Mouse (Mus musculus): ENCODE measurements around the gene Ldlrad1. TPM values are rescaled to one million over a fixed set of nuclear protein-coding genes. Genes with fewer than 3 reads are reported as not detected.

Gene Ldlrad1
- polyA plus RNA-seq, 1 experiment, result not detected

- no peak overlapping the region for H3K4me2 ChIP-seq (ENCODE audit: low read depth)
- peaks cover 10% of the 10 kb centered on the region for H3K36me3 ChIP-seq (ENCODE audit: control insufficient read depth, insufficient read depth)
Observed at GRCm38 (mm10) chr4:107243365-107244333, 34.7 kb downstream of the Ldlrad1 start.

GRCm38 (mm10) chr4:107245368-107245767 lies 36.4 kb downstream of the Ldlrad1 start:
- no peak for TF ChIP-seq TCF12 (IDR thresholded peaks at IDR 0.05; ENCODE audit: insufficient read depth, poor library complexity, severe bottlenecking)
- TF ChIP-seq REST (IDR thresholded peaks at IDR 0.05; ENCODE audit: insufficient read depth, insufficient read length), result no peak
- TF ChIP-seq MYOG (IDR thresholded peaks at IDR 0.05; ENCODE audit: control insufficient read depth in 1 of 3, insufficient read depth in 1 of 3, insufficient read length in 2 of 3, low read depth in 2 of 3), result no peak
- no peak for TF ChIP-seq USF1 (IDR thresholded peaks at IDR 0.05; ENCODE audit: low read depth)
- no peak for TF ChIP-seq E2F4 (IDR thresholded peaks at IDR 0.05; ENCODE audit: insufficient read depth)
- TF ChIP-seq POLR2AphosphoS2 (IDR thresholded peaks at IDR 0.05; ENCODE audit: insufficient read length, low read depth), result no peak
- no peak for TF ChIP-seq MYOD1 (IDR thresholded peaks at IDR 0.05; ENCODE audit: control insufficient read depth in 1 of 3, insufficient read length in 2 of 3, low read depth in 2 of 3)
- TF ChIP-seq POLR2A (IDR thresholded peaks at IDR 0.05; ENCODE audit: insufficient read length, low read depth), result no peak
- TF ChIP-seq CEBPB (IDR thresholded peaks at IDR 0.05; ENCODE audit: insufficient read depth, poor library complexity, severe bottlenecking), result no peak
- TF ChIP-seq MAX (IDR thresholded peaks at IDR 0.05; ENCODE audit: low read depth), result no peak
- no peak for TF ChIP-seq SRF (IDR thresholded peaks at IDR 0.05; ENCODE audit: control insufficient read depth, insufficient read length, low read depth)
- no peak for TF ChIP-seq TCF3 (IDR thresholded peaks at IDR 0.05; ENCODE audit: insufficient read length, low read depth)
- Histone ChIP-seq H3K27me3 (ENCODE audit: control insufficient read depth, insufficient read depth, insufficient read length) (no peaks in the 10 kb centered on the region), H3K4me2 (ENCODE audit: low read depth) (no peak overlapping the region), H3ac (ENCODE audit: control insufficient read depth, insufficient read length) (no peak overlapping the region), H3K4me3 (no peak overlapping the region), H3K79me2 (ENCODE audit: control insufficient read depth, insufficient read depth) (peaks cover 12% of the 10 kb centered on the region), H3K36me3 (ENCODE audit: control insufficient read depth, insufficient read depth) (peaks cover 8% of the 10 kb centered on the region)

More at GRCm38 (mm10) chr4:107243365-107244333, 34.7 kb downstream of the Ldlrad1 start:
- Histone ChIP-seq H3ac (ENCODE audit: control insufficient read depth, insufficient read length) (no peak overlapping the region), H3K27me3 (ENCODE audit: control insufficient read depth, insufficient read depth, insufficient read length) (no peaks in the 10 kb centered on the region), H3K4me3 (no peak overlapping the region), H3K79me2 (ENCODE audit: control insufficient read depth, insufficient read depth) (no peaks in the 10 kb centered on the region)
- TF ChIP-seq POLR2AphosphoS2 (IDR thresholded peaks at IDR 0.05; ENCODE audit: insufficient read length, low read depth) (no peak), MYOD1 (IDR thresholded peaks at IDR 0.05; ENCODE audit: control insufficient read depth in 1 of 3, insufficient read length in 2 of 3, low read depth in 2 of 3) (no peak), SRF (IDR thresholded peaks at IDR 0.05; ENCODE audit: control insufficient read depth, insufficient read length, low read depth) (no peak), MYOG (IDR thresholded peaks at IDR 0.05; ENCODE audit: control insufficient read depth in 1 of 3, insufficient read depth in 1 of 3, insufficient read length in 2 of 3, low read depth in 2 of 3) (no peak), USF1 (IDR thresholded peaks at IDR 0.05; ENCODE audit: low read depth) (no peak), TCF12 (IDR thresholded peaks at IDR 0.05; ENCODE audit: insufficient read depth, poor library complexity, severe bottlenecking) (no peak), E2F4 (IDR thresholded peaks at IDR 0.05; ENCODE audit: insufficient read depth) (no peak)

GRCm38 (mm10) chr4:107246040-107246439 lies 37.1 kb downstream of the Ldlrad1 start:
- Histone ChIP-seq H3ac (ENCODE audit: control insufficient read depth, insufficient read length) (no peak overlapping the region), H3K4me3 (no peak overlapping the region), H3K27me3 (ENCODE audit: control insufficient read depth, insufficient read depth, insufficient read length) (no peaks in the 10 kb centered on the region), H3K4me2 (ENCODE audit: low read depth) (no peak overlapping the region), H3K36me3 (ENCODE audit: control insufficient read depth, insufficient read depth) (peaks cover 8% of the 10 kb centered on the region), H3K79me2 (ENCODE audit: control insufficient read depth, insufficient read depth) (peaks cover 12% of the 10 kb centered on the region)
- TF ChIP-seq SRF (IDR thresholded peaks at IDR 0.05; ENCODE audit: control insufficient read depth, insufficient read length, low read depth) (no peak), E2F4 (IDR thresholded peaks at IDR 0.05; ENCODE audit: insufficient read depth) (no peak), TCF12 (IDR thresholded peaks at IDR 0.05; ENCODE audit: insufficient read depth, poor library complexity, severe bottlenecking) (no peak), POLR2AphosphoS2 (IDR thresholded peaks at IDR 0.05; ENCODE audit: insufficient read length, low read depth) (no peak), TCF3 (IDR thresholded peaks at IDR 0.05; ENCODE audit: insufficient read length, low read depth) (no peak), MAX (IDR thresholded peaks at IDR 0.05; ENCODE audit: low read depth) (no peak), MYOG (IDR thresholded peaks at IDR 0.05; ENCODE audit: control insufficient read depth in 1 of 3, insufficient read depth in 1 of 3, insufficient read length in 2 of 3, low read depth in 2 of 3) (no peak), REST (IDR thresholded peaks at IDR 0.05; ENCODE audit: insufficient read depth, insufficient read length) (no peak), MYOD1 (IDR thresholded peaks at IDR 0.05; ENCODE audit: control insufficient read depth in 1 of 3, insufficient read length in 2 of 3, low read depth in 2 of 3) (no peak), USF1 (IDR thresholded peaks at IDR 0.05; ENCODE audit: low read depth) (no peak), POLR2A (IDR thresholded peaks at IDR 0.05; ENCODE audit: insufficient read length, low read depth) (no peak), CEBPB (IDR thresholded peaks at IDR 0.05; ENCODE audit: insufficient read depth, poor library complexity, severe bottlenecking) (no peak)

DNA sequence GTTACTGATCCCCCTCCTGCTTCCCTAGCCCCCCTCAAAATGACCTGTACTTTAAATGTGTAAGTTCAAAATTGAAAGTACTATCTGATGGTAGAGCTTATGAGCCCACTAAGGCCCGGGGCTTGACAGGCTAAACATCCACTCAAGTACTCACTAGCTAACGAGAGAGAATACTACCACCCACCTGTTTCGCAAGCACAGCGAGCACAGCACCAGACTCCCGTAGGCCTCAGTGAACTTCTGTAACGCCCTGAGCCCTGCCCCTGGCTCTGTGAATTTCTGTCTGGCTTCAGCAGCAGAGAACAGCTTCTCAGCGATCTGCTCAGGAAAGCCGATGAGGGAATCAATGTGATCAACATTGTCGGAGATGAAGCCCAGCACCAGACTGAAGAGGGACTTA lies 38.1 kb downstream of the Ldlrad1 start:
- no peak for TF ChIP-seq SRF (IDR thresholded peaks at IDR 0.05; ENCODE audit: control insufficient read depth, insufficient read length, low read depth)
- TF ChIP-seq MYOG (IDR thresholded peaks at IDR 0.05; ENCODE audit: control insufficient read depth in 1 of 3, insufficient read depth in 1 of 3, insufficient read length in 2 of 3, low read depth in 2 of 3), result no peak
- no peak for TF ChIP-seq E2F4 (IDR thresholded peaks at IDR 0.05; ENCODE audit: insufficient read depth)
- TF ChIP-seq CEBPB (IDR thresholded peaks at IDR 0.05; ENCODE audit: insufficient read depth, poor library complexity, severe bottlenecking), result no peak
- Histone ChIP-seq H3ac (ENCODE audit: control insufficient read depth, insufficient read length) (no peak overlapping the region), H3K4me3 (no peak overlapping the region), H3K4me2 (ENCODE audit: low read depth) (no peak overlapping the region), H3K36me3 (ENCODE audit: control insufficient read depth, insufficient read depth) (peaks cover 8% of the 10 kb centered on the region), H3K27me3 (ENCODE audit: control insufficient read depth, insufficient read depth, insufficient read length) (no peaks in the 10 kb centered on the region), H3K79me2 (ENCODE audit: control insufficient read depth, insufficient read depth) (peaks cover 20% of the 10 kb centered on the region)

Measured in myocyte (in vitro differentiated cells).